Mouse (Mus musculus): ENCODE results near the gene Cftr.

Gene Cftr

DNA sequence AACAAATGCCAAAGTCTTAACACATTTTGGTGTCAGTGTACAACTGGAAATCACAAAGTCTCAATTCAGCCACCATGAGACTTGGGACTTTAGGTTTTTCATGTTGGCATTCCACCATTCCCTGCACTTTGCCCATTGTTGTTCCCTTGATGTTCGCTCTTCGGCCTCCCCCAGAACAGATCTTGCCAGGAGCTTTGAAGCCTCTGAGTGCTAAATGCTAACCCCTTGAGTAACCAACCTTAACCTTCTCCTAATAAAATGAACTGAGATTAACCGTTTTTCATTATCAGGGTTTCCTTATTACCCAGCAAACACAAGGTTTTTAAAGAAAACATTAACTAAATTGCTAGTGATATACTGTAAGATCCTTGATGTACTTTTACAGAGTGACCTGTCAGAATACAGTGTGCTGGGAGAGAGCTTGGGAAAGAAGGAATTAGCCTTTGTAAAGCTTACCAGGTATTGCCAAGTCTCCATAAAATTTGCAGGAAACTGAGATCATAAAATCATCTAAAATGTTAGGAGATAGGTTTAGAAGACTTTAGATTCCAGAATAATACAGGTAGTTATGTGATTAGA, 144.0 kb downstream of the Cftr start:
- no peak for DNase-seq (ENCODE audit: low read depth, low spot score)

GRCm38 (mm10) chr6:18322950-18323349, 152.5 kb downstream of the Cftr start:
- no peak for DNase-seq (ENCODE audit: low read depth, low spot score)

DNA sequence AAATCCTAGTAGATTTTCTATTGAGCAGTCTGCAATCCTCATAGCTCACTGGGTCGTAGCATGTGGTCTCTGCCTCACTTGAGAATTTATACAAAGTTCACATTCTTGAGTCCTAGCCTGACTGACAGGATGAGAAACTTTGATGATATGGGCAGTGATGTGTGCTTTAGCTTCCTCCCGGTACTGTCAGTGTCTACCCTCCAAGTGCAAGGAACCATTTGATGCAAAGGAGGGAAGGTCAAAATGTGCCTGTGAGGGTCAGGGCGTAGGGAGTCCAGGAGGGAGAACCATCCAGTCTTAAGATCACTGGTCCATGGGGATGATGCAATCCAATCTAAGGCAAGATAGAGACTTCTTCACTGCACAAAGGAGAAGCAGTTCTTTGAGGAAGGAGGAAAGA, 164.9 kb downstream of the Cftr start:
- no peak for DNase-seq (ENCODE audit: low read depth, low spot score)

GRCm38 (mm10) chr6:18338307-18338706, 167.8 kb downstream of the Cftr start:
- no peak for DNase-seq (ENCODE audit: low read depth, low spot score)

GRCm38 (mm10) chr6:18344272-18344671, 173.8 kb downstream of the Cftr start:
- DNase-seq (ENCODE audit: low read depth, low spot score) = no peak

DNA sequence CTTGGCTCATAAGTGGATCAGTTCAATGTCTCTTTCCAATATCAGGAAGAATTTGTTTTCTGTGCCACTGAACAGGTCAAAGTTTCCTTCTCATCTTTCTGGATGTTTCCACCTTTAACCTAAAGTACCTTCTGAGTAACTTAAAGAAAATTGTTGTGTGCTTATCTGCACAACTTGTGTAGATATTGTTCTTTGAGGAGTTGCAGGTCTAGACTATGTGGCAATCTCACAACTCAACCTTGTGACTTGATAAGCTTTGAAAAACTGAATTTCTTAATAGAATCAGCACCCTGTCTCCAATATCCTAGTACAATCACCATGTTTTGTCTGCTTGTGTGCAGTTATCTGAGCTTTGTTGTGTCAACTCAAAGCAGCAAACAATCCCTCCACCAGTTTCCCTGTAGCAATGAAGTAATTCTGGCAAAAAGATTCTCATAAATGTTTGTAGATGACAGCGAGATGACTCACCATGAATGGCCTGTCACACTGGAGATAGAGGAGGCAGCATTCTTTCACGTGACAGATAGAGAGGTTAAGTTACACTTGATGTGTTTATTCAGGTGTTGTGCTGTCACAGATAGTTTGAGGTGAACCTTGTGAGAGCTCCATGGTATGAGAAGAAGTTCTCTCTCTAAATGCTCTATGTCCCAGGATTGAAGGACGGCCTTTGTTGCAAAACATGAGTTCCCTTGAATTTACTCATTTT, 178.8 kb downstream of the Cftr start:
- DNase-seq (ENCODE audit: low read depth, low spot score) = no peak

DNA sequence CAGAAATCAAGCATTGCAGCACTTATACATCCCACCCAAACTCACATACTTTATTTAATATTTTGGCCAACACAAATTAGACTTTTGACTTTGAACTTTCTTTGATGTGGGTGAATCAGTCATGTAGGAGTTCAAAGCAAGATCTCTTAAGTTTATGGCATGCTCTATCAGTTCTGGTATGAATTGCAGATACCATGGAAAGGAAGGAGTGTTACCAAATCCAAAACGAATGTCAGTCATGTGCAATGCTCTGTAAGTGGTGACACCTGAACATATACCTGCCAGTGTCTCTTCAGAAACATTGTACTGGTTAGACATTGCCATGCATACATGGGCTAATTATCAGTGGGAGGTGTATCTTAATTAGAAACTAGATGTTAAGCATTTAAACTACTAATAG, 189.7 kb downstream of the Cftr start:
- no peak for DNase-seq (ENCODE audit: low read depth, low spot score)

- no peak for DNase-seq (ENCODE audit: low read depth, low spot score)
Observed at GRCm38 (mm10) chr6:18360955-18361354, 190.5 kb downstream of the Cftr start.

- DNase-seq (ENCODE audit: low read depth, low spot score) = no peak
Observed at GRCm38 (mm10) chr6:18362232-18362631, 191.7 kb downstream of the Cftr start.

GRCm38 (mm10) chr6:18369054-18369453, 198.6 kb downstream of the Cftr start:
- no peak for DNase-seq (ENCODE audit: low read depth, low spot score)

DNA sequence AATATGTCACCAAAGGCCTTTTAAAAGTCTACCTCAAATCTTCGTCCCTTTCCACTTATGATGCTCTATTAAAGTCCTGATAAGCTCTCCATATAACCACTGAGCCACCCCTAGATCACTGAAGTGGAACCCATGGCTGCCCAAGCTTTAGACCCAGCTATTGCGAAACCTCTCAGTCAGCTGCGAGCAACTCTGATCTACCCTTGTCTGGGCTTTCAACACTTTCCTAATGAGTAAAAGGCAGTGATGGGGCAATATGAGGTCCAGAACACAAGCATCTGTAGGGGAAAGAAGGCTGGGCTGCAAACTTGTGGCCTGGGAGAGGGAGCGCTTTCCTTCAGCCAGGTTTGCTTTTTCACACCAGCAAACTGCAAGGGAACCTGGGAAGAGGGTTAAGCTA, 199.2 kb downstream of the Cftr start:
- DNase-seq (ENCODE audit: low read depth, low spot score) = no peak
